Mouse (Mus musculus) lung, postnatal 0 days (tissue): ENCODE data around the gene 4933407L21Rik. TPM values are rescaled to one million over a fixed set of nuclear protein-coding genes. Genes with fewer than 3 reads are reported as not detected.

Experiments
- ATAC-seq: fragments of 200-750 bp; cut with Nextera tagmentation; 2 replicates; pipeline ENCODE4 v1.8.0; 2017; ENCODE audit warnings: moderate library complexity
- DNase-seq: peaks from one replicate; pipeline ENCODE4 v3.0.0-alpha.2; 2016; ENCODE audit warnings: low spot score
- H3K27ac ChIP-seq: fragments of 300-500 bp; sonication (generic); 2 replicates; pipeline ENCODE4 v1.5.1; 2014; ENCODE audit warnings: antibody characterized with exemption, mild to moderate bottlenecking, low read length, mixed read lengths
- H3K27me3 ChIP-seq: fragments of 300-500 bp; sonication (generic); replicated peaks from 2 replicates; pipeline ENCODE4 v1.6.1; 2014; ENCODE audit warnings: low read length, mixed read lengths; ENCODE audit not compliant: insufficient read depth
- H3K36me3 ChIP-seq: fragments of 300-500 bp; sonication (generic); 2 replicates; pipeline ENCODE4 v1.6.1; 2014; ENCODE audit warnings: low read length, mixed read lengths; ENCODE audit not compliant: insufficient read depth
- H3K4me1 ChIP-seq: fragments of 300-500 bp; sonication (generic); 2 replicates; pipeline ENCODE4 v1.6.1; 2014; ENCODE audit warnings: antibody characterized with exemption, low read depth, low read length, mixed read lengths; ENCODE audit not compliant: insufficient read depth
- H3K4me2 ChIP-seq: fragments of 300-500 bp; sonication (generic); replicated peaks from 2 replicates; pipeline ENCODE4 v1.6.1; 2014; ENCODE audit warnings: low read depth, mild to moderate bottlenecking, low read length, moderate library complexity, mixed read lengths
- H3K4me3 ChIP-seq: fragments of 300-500 bp; sonication (generic); 2 replicates; pipeline ENCODE4 v1.5.1; 2014; ENCODE audit warnings: low read depth, low read length
- H3K9ac ChIP-seq: fragments of 300-500 bp; sonication (generic); replicated peaks from 2 replicates; pipeline ENCODE4 v1.6.1; 2014; ENCODE audit warnings: low read depth, mild to moderate bottlenecking
- H3K9me3 ChIP-seq: fragments of 300-500 bp; sonication (generic); 2 replicates; pipeline ENCODE4 v1.6.1; 2016; ENCODE audit warnings: low read length, mixed read lengths
- CTCF ChIP-seq: IDR thresholded peaks from 2 replicates; pipeline ENCODE4 v1.5.1; 2016; ENCODE audit warnings: antibody characterized with exemption, mild to moderate bottlenecking
- EP300 ChIP-seq: IDR thresholded peaks from 2 replicates; pipeline ENCODE4 v1.6.1; 2016; ENCODE audit warnings: antibody characterized with exemption, mild to moderate bottlenecking, control low read depth
- WGBS: fragments of 180-500 bp; shearing (Covaris S2); extraction: QIAGEN DNeasy Blood & Tissue Kit; methylation state at CpG from one replicate; pipeline ENCODE4 v1.1.7; 2014; 5-methylcytosine and 5-hydroxymethylcytosine counted together
- polyA plus RNA-seq: library from polyadenylated mRNA; unstranded; fragments of >200 nt; fragmentation: Nextera tagmentation; extraction: Ambion mirVana; gene quantifications from 2 replicates; pipeline ENCODE4 v1.2.1, GENCODE M21; 2015

The 4933407L21Rik gene
- polyA plus RNA-seq, 1 experiment from 2014 or later: 0.11 TPM

- Histone ChIP-seq H3K36me3 (no peaks in the 10 kb centered on the region), H3K27me3 (no peaks in the 10 kb centered on the region), H3K9ac (no peak overlapping the region), H3K9me3 (no peaks in the 10 kb centered on the region), H3K4me1 (no peaks in the 10 kb centered on the region), H3K27ac (no peak overlapping the region), H3K4me3 (no peak overlapping the region), H3K4me2 (no peak overlapping the region)
- DNase-seq: no peak
- TF ChIP-seq CTCF: no peak
- TF ChIP-seq EP300: no peak
- WGBS: 65% methylated on average over 5 of the region's 5 CpGs
- ATAC-seq: no peak
These were observed 5.4 kb upstream of the 4933407L21Rik start for GRCm38 (mm10) chr1:85922865-85923211.

DNA sequence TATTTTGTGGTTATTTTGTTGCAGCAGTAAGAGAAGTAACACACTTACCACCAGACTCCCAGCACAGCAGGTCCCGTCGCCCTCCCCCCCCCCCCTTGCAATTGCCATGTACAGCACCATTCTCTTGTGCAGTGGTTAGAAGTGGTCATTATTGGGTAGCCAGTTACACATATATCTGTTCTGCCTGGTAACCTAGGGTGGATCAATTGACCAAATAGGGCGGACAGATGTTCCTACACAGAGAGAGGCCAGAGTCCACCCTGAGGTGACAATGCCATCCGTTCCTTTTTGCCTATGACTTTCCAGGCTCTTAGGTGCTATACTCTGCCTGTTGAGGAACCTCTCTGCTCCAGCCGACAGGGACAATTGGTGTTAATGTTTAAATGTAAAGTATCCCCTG is 3.1 kb upstream of the 4933407L21Rik start:
- no peak for DNase-seq
- H3K9ac ChIP-seq: no peak overlapping the region
- no peak overlapping the region for H3K4me3 ChIP-seq
- H3K4me1 ChIP-seq: no peaks in the 10 kb centered on the region
- H3K27ac ChIP-seq: no peak overlapping the region
- TF ChIP-seq CTCF (no peak), EP300 (no peak)
- H3K9me3 ChIP-seq: no peaks in the 10 kb centered on the region
- no peaks in the 10 kb centered on the region for H3K27me3 ChIP-seq
- 88% methylated on average over 5 of the region's 5 CpGs for WGBS
- no peak for ATAC-seq
- H3K4me2 ChIP-seq: no peak overlapping the region
- H3K36me3 ChIP-seq: no peaks in the 10 kb centered on the region

DNA sequence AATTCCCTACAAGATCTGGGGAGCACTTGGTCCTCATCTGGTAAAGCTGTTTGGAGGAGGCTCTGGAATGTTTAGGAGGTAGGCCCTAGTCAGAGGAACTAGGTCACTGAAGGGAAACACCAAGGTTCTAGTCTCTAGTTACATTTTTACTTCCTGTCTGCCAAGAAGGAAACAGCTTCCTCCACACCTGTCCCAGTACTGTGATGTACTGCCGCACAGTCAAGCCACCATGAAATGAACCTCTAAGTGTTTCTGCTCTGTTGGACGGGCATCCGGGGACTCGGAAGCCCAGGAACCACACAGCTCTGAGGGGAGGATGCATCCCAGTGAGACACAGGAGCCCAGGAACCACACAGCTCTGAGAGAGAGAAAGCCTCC is 394 bp downstream of the 4933407L21Rik start:
- DNase-seq (no peak), ATAC-seq (no peak)
- Histone ChIP-seq H3K27me3 (no peaks in the 10 kb centered on the region), H3K36me3 (no peaks in the 10 kb centered on the region), H3K4me1 (no peaks in the 10 kb centered on the region), H3K9ac (no peak overlapping the region), H3K4me3 (no peak overlapping the region), H3K27ac (no peak overlapping the region), H3K4me2 (no peak overlapping the region), H3K9me3 (no peaks in the 10 kb centered on the region)
- 66% methylated on average over 4 of the region's 4 CpGs for WGBS
- TF ChIP-seq EP300 (no peak), CTCF (no peak)

GRCm38 (mm10) chr1:85929406-85929805 is 1.1 kb downstream of the 4933407L21Rik start:
- H3K4me3 ChIP-seq: no peak overlapping the region
- H3K4me1 ChIP-seq: no peaks in the 10 kb centered on the region
- no peak overlapping the region for H3K9ac ChIP-seq
- DNase-seq (no peak), ATAC-seq (no peak)
- no peaks in the 10 kb centered on the region for H3K27me3 ChIP-seq
- no peak overlapping the region for H3K4me2 ChIP-seq
- WGBS: 77% methylated on average over 6 of the region's 6 CpGs
- H3K9me3 ChIP-seq: no peaks in the 10 kb centered on the region
- H3K27ac ChIP-seq: no peak overlapping the region
- TF ChIP-seq EP300 (no peak), CTCF (no peak)
- no peaks in the 10 kb centered on the region for H3K36me3 ChIP-seq

DNA sequence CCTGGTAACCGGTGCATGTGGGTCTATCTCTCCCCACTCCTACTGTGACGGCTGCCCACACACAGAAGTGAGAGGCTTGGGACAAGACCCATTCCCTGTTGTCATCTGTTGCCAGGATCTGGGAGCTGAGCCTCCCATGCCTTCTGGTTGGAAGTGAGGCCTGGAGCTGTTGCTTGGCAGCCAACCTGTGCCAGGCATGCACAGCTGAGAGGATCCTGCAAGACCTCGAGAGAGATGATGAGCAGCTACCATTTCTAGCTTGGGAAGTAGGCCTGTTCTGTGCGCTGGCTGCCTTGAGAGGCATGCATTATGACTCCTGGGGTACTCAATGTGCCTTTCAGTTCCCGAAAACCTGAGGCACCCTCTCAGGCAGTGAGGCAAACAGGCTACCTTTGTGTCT is 2.9 kb downstream of the 4933407L21Rik start:
- DNase-seq (no peak), ATAC-seq (no peak)
- Histone ChIP-seq H3K4me2 (no peak overlapping the region), H3K27me3 (no peaks in the 10 kb centered on the region), H3K9ac (no peak overlapping the region), H3K4me1 (no peaks in the 10 kb centered on the region), H3K36me3 (no peaks in the 10 kb centered on the region), H3K4me3 (no peak overlapping the region), H3K9me3 (no peaks in the 10 kb centered on the region), H3K27ac (no peak overlapping the region)
- 80% methylated on average over 5 of the region's 5 CpGs for WGBS
- TF ChIP-seq EP300 (no peak), CTCF (no peak)

DNA sequence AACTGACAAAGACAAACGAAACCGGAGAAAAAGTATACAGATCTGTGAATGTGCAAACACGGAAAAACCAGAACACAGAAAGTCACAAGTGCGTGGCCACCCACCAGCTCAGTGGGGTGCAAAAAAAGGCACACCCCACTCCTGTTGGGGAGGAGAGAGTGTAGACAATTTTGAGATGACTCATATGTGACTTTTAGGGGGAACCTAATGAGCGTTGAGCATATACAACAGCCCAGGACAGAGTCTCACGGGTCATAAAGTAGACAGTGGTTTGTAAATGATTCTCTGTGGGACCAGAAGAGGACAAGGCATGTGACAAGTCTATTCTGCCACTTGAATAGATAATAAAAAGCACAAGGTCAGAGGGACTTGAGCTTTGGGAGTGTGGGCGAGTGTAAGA is 4.9 kb downstream of the 4933407L21Rik start:
- TF ChIP-seq EP300 (no peak), CTCF (no peak)
- H3K9ac ChIP-seq: no peak overlapping the region
- ATAC-seq (no peak), DNase-seq (no peak)
- 5% methylated on average over 7 of the region's 7 CpGs for WGBS
- H3K36me3 ChIP-seq: no peaks in the 10 kb centered on the region
- H3K27me3 ChIP-seq: no peaks in the 10 kb centered on the region
- H3K9me3 ChIP-seq: no peaks in the 10 kb centered on the region
- no peaks in the 10 kb centered on the region for H3K4me1 ChIP-seq
- H3K27ac ChIP-seq: no peak overlapping the region
- H3K4me3 ChIP-seq: no peak overlapping the region
- H3K4me2 ChIP-seq: peak overlapping the region; percentile 6; the same call in 1 of the 2 replicates
